Mouse (Mus musculus): Measurements from ENCODE around the gene Spg20. TPM values are rescaled to one million over a fixed set of nuclear protein-coding genes. Genes with fewer than 3 reads are reported as not detected.
A peak's percentile ranks its signal among the peaks of the same experiment; 100 is the strongest.

Spg20 gene
- polyA plus RNA-seq, 1 experiment from 2014 or later: 67.3 TPM

DNA sequence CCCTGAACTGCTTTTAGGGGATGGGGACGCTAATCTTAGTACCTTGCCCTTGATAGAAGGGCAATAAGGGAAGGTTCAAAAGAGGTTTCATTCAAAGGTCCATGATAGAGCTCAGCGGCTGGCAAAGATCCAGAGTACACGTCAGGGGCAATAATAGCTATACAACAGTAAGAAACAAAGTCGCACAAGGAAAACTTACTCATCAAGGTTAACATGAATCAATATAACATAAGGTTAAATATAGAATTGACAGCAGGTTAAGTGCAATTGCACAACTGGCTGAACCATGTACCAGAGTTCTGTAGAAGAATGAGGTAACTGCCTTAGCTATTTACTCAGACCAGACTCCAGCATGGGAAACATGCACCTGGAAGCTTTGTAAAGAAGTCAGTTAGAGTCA is 22.6 kb upstream of the Spg20 start:
- Histone ChIP-seq H3K4me3 (ENCODE audit: low read depth, low read length) (no peak overlapping the region), H3K27me3 (replicated peaks; ENCODE audit: control insufficient read depth, insufficient read depth, low read length) (no peaks in the 10 kb centered on the region), H3K36me3 (ENCODE audit: control insufficient read depth, insufficient read depth, low read length) (no peaks in the 10 kb centered on the region), H3K9ac (ENCODE audit: low read depth, low read length) (no peak overlapping the region), H3K27ac (replicated peaks; ENCODE audit: low read depth, low read length) (no peak overlapping the region), H3K9me3 (ENCODE audit: control insufficient read depth, low read length) (no peaks in the 10 kb centered on the region), H3K4me2 (ENCODE audit: low read depth, low read length) (no peak overlapping the region), H3K4me1 (ENCODE audit: control insufficient read depth, insufficient read depth, low read length) (no peaks in the 10 kb centered on the region)
- DNase-seq (ENCODE audit: low spot score) (no peak), ATAC-seq (ENCODE audit: low read depth) (no peak)
- WGBS: 83% methylated on average over 4 of the region's 4 CpGs

DNA sequence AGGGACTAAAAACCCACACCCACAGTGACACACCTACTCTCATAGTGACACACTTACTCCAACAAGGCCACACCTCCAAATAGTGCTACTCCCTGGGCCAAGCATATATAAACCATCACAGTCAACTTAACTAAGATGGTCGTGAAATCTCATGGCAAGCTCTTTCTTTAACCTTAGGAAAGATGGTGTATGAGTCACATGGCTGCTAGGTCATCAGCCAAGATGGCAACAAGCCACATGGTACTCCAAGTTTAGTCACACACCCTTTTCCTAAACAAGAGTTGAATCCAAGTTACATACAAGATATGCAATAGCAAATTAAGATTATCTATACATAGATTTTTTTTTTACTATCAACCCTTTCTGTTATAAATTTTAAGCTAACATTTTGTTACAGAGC is 18.7 kb upstream of the Spg20 start:
- H3K36me3 ChIP-seq (ENCODE audit: control insufficient read depth, insufficient read depth, low read length): no peaks in the 10 kb centered on the region
- 79% methylated on average over 1 of the region's 1 CpGs for WGBS
- no peak for ATAC-seq (ENCODE audit: low read depth)
- no peak overlapping the region for H3K27ac ChIP-seq (replicated peaks; ENCODE audit: low read depth, low read length)
- peaks cover 10% of the 10 kb centered on the region; the same call in 1 of the 2 replicates for H3K4me1 ChIP-seq (ENCODE audit: control insufficient read depth, insufficient read depth, low read length)
- no peak overlapping the region for H3K4me3 ChIP-seq (ENCODE audit: low read depth, low read length)
- H3K4me2 ChIP-seq (ENCODE audit: low read depth, low read length): no peak overlapping the region
- DNase-seq (ENCODE audit: low spot score): no peak
- H3K9me3 ChIP-seq (ENCODE audit: control insufficient read depth, low read length): no peaks in the 10 kb centered on the region
- no peaks in the 10 kb centered on the region for H3K27me3 ChIP-seq (replicated peaks; ENCODE audit: control insufficient read depth, insufficient read depth, low read length)
- H3K9ac ChIP-seq (ENCODE audit: low read depth, low read length): no peak overlapping the region

DNA sequence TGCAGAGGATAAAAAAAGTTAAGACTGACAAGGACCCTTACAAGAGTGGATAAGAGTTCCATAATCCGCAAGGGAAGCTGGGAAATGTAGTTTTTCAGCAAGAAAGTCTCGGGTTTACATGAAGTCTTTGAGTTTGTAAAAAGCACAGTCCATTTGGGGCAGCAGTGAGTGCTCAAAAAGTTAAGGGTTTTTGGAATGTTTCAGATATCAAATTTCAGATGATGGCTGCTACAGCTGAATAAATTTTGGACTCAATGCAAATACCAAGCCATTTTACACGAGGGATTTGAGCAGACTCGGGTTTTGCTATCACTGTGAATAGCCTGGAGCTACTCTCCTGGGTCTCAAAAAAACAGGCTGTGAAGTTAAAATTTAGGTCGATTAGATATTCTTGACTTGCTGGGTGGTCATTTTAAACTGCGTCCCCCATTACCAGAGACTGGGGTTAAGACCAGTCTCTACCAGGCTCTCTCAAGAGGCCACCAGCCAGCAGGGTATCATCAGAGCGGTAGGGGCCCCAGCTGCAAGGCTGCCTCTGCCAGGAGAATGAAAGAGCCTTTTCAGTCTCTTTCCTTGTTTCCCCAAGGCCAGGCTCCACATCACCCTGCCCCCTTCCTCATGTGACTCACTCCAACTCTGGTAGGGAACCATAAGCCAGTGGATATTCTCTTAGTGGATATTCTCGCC is 15.8 kb upstream of the Spg20 start:
- WGBS: 14% methylated on average over 8 of the region's 8 CpGs
- Histone ChIP-seq H3K27me3 (replicated peaks; ENCODE audit: control insufficient read depth, insufficient read depth, low read length) (no peaks in the 10 kb centered on the region), H3K4me3 (ENCODE audit: low read depth, low read length) (no peak overlapping the region)

GRCm38 (mm10) chr3:55096655-55097005 is 15.3 kb upstream of the Spg20 start:
- Histone ChIP-seq H3K4me3 (ENCODE audit: low read depth, low read length) (no peak overlapping the region), H3K4me2 (ENCODE audit: low read depth, low read length) (peak overlapping the region; percentile 30; the same call in 1 of the 2 replicates), H3K27me3 (replicated peaks; ENCODE audit: control insufficient read depth, insufficient read depth, low read length) (no peaks in the 10 kb centered on the region), H3K36me3 (ENCODE audit: control insufficient read depth, insufficient read depth, low read length) (no peaks in the 10 kb centered on the region), H3K9me3 (ENCODE audit: control insufficient read depth, low read length) (no peaks in the 10 kb centered on the region), H3K27ac (replicated peaks; ENCODE audit: low read depth, low read length) (peak overlapping the region; percentile 75), H3K9ac (ENCODE audit: low read depth, low read length) (no peak overlapping the region), H3K4me1 (ENCODE audit: control insufficient read depth, insufficient read depth, low read length) (peaks cover 10% of the 10 kb centered on the region; the same call in 1 of the 2 replicates)
- DNase-seq (ENCODE audit: low spot score) (no peak), ATAC-seq (ENCODE audit: low read depth) (no peak)
- WGBS: 48% methylated on average over 2 of the region's 2 CpGs

More for the DNA sequence above, 15.8 kb upstream of the Spg20 start:
- Histone ChIP-seq H3K9ac (ENCODE audit: low read depth, low read length) (no peak overlapping the region), H3K27ac (replicated peaks; ENCODE audit: low read depth, low read length) (peak overlapping the region; percentile 75), H3K9me3 (ENCODE audit: control insufficient read depth, low read length) (no peaks in the 10 kb centered on the region), H3K4me2 (ENCODE audit: low read depth, low read length) (peak overlapping the region; percentile 30), H3K4me1 (ENCODE audit: control insufficient read depth, insufficient read depth, low read length) (peaks cover 10% of the 10 kb centered on the region; the same call in 1 of the 2 replicates), H3K36me3 (ENCODE audit: control insufficient read depth, insufficient read depth, low read length) (no peaks in the 10 kb centered on the region)
- ATAC-seq (ENCODE audit: low read depth): peak; percentile 82
- DNase-seq (ENCODE audit: low spot score): peak; percentile 93

- peak; percentile 53 for DNase-seq (ENCODE audit: low spot score)
- peak overlapping the region; percentile 75; the same call in 1 of the 2 replicates for H3K27ac ChIP-seq (replicated peaks; ENCODE audit: low read depth, low read length)
- peaks cover 10% of the 10 kb centered on the region; the same call in 1 of the 2 replicates for H3K4me1 ChIP-seq (ENCODE audit: control insufficient read depth, insufficient read depth, low read length)
- no peak for ATAC-seq (ENCODE audit: low read depth)
- WGBS: 74% methylated on average over 2 of the region's 2 CpGs
- H3K4me3 ChIP-seq (ENCODE audit: low read depth, low read length): no peak overlapping the region
- H3K9ac ChIP-seq (ENCODE audit: low read depth, low read length): no peak overlapping the region
- H3K9me3 ChIP-seq (ENCODE audit: control insufficient read depth, low read length): no peaks in the 10 kb centered on the region
- no peak overlapping the region for H3K4me2 ChIP-seq (ENCODE audit: low read depth, low read length)
- no peaks in the 10 kb centered on the region for H3K36me3 ChIP-seq (ENCODE audit: control insufficient read depth, insufficient read depth, low read length)
- H3K27me3 ChIP-seq (replicated peaks; ENCODE audit: control insufficient read depth, insufficient read depth, low read length): no peaks in the 10 kb centered on the region
Measured at GRCm38 (mm10) chr3:55097186-55097585, 14.7 kb upstream of the Spg20 start.

DNA sequence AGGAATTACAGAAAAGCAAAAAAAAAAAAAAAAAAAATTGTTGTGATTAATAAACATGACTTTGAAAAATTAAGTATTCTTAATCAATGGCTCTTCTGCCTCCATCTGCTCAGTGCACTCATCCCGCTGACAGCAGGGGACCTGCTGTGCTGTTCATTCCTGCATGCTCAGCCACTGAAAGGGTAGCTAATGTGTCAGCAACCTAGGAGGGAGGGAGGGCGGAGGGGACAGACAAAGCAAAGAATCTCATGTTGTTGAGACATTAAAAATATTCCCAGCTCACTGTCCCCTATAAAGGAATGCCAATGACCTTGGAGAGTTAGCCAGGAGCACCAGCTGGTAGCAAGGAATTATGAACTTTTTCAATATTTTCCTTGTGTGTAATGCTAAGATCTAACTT is 13.9 kb upstream of the Spg20 start:
- peak; percentile 68 for DNase-seq (ENCODE audit: low spot score)
- Histone ChIP-seq H3K4me3 (ENCODE audit: low read depth, low read length) (no peak overlapping the region), H3K36me3 (ENCODE audit: control insufficient read depth, insufficient read depth, low read length) (no peaks in the 10 kb centered on the region), H3K9ac (ENCODE audit: low read depth, low read length) (no peak overlapping the region), H3K27me3 (replicated peaks; ENCODE audit: control insufficient read depth, insufficient read depth, low read length) (no peaks in the 10 kb centered on the region), H3K27ac (replicated peaks; ENCODE audit: low read depth, low read length) (no peak overlapping the region), H3K9me3 (ENCODE audit: control insufficient read depth, low read length) (no peaks in the 10 kb centered on the region), H3K4me2 (ENCODE audit: low read depth, low read length) (no peak overlapping the region), H3K4me1 (ENCODE audit: control insufficient read depth, insufficient read depth, low read length) (peaks cover 10% of the 10 kb centered on the region; the same call in 1 of the 2 replicates)
- WGBS: 75% methylated on average over 2 of the region's 2 CpGs
- peak; percentile 65; the same call in 1 of the 2 replicates for ATAC-seq (ENCODE audit: low read depth)

DNA sequence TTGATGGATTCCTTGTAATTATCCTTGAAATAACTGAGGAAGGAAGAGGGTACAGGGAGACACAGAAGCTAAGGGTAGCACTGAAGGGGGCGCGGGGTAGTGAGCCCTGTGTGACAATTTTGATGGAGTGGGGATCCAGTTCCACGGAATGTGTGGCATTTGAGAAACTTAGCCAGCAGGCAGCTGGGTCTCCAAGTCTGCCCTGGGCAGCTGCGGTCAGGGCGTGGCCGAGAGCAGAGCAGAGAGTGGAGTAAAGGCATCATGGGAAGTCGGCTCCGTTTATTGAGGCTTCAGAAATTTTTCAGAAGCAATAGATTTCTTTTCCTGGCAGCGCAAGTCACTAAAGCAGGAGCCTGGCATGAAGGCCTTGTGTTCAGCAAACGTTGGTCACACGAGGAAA is 12.9 kb upstream of the Spg20 start:
- Histone ChIP-seq H3K9me3 (ENCODE audit: control insufficient read depth, low read length) (no peaks in the 10 kb centered on the region), H3K4me3 (ENCODE audit: low read depth, low read length) (no peak overlapping the region), H3K4me2 (ENCODE audit: low read depth, low read length) (no peak overlapping the region), H3K27ac (replicated peaks; ENCODE audit: low read depth, low read length) (peak overlapping the region; percentile 63; the same call in 1 of the 2 replicates), H3K36me3 (ENCODE audit: control insufficient read depth, insufficient read depth, low read length) (no peaks in the 10 kb centered on the region), H3K4me1 (ENCODE audit: control insufficient read depth, insufficient read depth, low read length) (peaks cover 10% of the 10 kb centered on the region; the same call in 1 of the 2 replicates), H3K9ac (ENCODE audit: low read depth, low read length) (no peak overlapping the region), H3K27me3 (replicated peaks; ENCODE audit: control insufficient read depth, insufficient read depth, low read length) (no peaks in the 10 kb centered on the region)
- 57% methylated on average over 11 of the region's 11 CpGs for WGBS
- DNase-seq (ENCODE audit: low spot score) (peak; percentile 75), ATAC-seq (ENCODE audit: low read depth) (peak; percentile 48; the same call in 1 of the 2 replicates)

DNA sequence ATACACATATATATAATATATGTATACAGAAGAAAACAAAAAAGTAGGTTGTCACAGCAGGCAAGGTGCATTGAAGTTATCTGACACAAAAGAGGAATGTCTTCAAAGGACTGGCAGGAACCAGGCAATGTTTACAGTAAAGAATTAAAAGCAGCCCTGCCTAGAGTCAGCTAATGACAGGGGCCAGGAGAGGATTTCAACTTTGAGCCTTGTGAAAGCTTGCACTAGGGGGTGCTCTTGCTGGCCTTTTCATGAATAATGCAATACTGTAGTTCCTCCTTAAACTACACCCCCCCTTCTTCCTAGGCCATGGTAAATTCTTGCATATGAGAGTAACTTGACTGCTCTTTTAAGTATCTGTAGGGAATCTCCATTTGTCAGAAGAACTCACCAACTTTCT is 10.8 kb upstream of the Spg20 start:
- Histone ChIP-seq H3K4me1 (ENCODE audit: control insufficient read depth, insufficient read depth, low read length) (peaks cover 10% of the 10 kb centered on the region; the same call in 1 of the 2 replicates), H3K9ac (ENCODE audit: low read depth, low read length) (no peak overlapping the region), H3K4me3 (ENCODE audit: low read depth, low read length) (no peak overlapping the region), H3K4me2 (ENCODE audit: low read depth, low read length) (no peak overlapping the region), H3K27me3 (replicated peaks; ENCODE audit: control insufficient read depth, insufficient read depth, low read length) (no peaks in the 10 kb centered on the region), H3K27ac (replicated peaks; ENCODE audit: low read depth, low read length) (no peak overlapping the region), H3K9me3 (ENCODE audit: control insufficient read depth, low read length) (no peaks in the 10 kb centered on the region), H3K36me3 (ENCODE audit: control insufficient read depth, insufficient read depth, low read length) (no peaks in the 10 kb centered on the region)
- ATAC-seq (ENCODE audit: low read depth): no peak
- DNase-seq (ENCODE audit: low spot score): no peak
